Mouse (Mus musculus): ENCODE data around the gene Hspb8.

Hspb8 gene

DNA sequence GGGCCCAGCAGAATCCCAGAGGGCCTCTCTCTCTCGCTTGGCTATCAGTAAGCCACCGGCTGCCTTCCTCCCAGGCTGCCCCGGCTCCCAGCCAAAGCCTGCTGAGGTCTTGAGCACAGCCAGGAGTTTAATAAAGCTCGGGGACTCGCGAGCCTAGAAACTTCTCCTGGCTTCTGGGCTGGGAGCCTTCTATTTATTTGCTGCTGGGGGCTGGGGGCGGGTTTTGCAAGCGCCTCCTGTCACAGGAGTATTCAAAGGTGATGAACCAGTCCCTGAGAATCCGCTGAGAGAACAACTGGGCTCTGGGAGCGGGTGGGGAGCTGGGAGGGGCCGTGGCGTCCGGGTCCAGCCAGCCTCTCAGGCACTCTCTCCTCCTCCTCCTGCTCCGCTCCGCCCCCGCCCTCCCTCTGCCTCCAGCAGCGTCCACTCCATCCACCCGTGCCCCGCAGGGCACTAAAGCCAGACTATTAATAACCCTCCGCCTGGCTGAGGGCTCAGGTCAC, at the start of gene Hspb8:
Gene Hspb8 (minus strand): TSS at position 166 of the 503 bp plus-strand sequence.
- in situ Hi-C loops (cut with MboI, MseI) = loop anchor here (5.0 kb wide), 1 partner anchor 1280 kb away; no protein-coding TSS in a partner anchor

DNA sequence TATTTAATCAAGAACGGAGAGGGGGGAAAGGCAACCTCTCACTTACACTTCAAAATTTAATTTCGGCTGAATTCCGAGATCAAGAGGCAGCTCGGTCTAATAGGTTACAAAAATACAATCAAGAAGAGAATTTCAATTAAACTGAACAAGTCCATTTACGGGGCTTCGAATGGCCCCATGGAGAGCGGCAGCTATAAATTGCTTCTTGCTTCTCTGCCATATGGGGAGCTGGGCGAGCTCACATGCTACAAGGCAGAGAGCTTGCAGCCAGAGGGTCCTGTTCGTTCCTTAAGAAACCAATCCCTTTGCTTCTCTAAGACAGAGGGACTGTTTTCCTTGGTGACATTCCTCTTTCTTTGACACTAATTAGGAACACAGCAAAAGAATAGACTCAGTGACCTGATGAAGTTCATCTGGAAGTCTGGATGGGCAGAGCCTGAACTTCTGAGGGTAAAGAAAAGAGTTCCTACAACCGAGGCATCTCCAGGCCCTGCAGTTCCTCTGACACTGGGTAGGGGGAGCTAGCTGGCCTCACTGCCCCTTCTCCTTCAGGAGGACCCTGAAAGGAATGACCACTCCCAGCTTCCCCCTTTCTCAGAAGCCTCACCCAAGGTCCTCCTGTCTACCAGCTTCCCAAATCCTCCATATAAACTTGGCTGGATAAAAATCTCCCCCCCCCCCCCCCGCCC, 38.8 kb upstream of the Hspb8 start:
- in situ Hi-C loops (cut with MboI, MseI) = no loop called here

DNA sequence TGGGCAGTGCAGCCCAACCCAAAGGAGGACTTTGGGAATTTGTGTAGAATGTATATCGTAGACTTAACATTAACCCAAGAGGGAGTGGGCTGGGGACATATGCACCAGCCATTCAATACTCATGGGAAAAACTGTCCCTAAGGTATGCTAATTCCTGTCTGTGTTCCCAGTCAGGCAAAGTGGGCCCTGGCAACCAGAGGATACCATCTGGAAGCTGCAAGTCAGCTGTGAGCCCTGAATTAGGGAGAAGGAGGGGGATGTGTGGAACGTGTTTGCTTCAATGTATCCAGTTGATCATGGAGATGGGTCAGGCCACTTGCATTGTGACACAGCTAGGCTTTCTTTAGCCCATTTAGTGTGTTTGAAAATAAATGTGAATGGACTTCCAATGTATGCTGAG, 37.3 kb upstream of the Hspb8 start:
- in situ Hi-C loops (cut with MboI, MseI) = no loop called here

DNA sequence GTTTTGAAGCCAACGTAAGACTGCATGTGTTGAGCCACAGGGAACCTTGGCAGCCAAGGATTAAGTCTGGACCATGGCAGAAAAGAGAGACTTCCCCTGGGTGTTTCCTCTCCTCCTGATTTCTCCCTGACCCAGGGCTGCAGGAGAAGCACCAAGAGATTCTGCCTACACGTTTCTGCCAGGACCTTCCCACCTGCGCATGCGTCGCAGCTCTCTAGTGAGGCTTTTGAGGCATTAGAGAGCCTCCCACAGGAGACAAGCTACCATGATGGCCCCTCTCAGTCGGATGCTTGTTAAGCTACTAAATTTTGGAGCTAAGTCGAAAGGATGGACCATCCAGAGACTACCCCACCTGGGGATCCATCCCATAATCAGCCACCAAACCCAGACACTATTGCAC, 35.1 kb upstream of the Hspb8 start:
- in situ Hi-C loops (cut with MboI, MseI) = no loop called here

DNA sequence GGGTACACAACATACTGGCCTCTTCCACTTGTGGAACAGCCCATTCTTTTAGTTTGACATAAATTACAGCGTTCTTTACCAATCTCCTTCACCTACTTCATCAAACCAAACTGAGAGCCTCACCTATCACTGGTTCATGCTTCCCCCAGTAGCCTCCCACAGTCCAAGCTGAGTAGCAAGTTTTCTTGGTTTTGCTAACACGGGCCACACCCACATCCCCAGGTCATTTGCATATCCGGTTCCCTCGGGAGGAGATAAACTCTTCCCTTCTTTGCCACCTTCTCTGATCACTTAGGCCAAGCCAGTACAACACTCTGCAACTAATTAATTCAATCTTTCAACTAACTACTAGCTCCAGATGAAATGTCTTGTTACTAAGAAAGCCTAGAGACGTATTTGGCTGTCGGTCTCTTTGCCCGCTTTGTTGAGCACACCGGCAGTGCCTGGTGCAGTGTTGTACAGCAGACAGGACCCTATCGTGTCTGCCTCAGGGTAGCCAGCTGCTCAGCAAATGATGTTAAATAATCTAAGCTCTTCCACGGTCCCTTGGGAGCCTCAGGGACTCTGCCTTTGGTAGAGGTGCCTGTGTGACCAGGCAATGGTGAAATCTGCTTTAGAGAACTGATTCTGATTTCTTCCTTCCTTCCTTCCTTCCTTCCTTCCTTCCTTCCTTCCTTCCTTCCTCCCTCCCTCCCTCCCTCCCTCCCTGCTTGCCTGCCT, 34.3 kb upstream of the Hspb8 start:
- in situ Hi-C loops (cut with MboI, MseI) = no loop called here

DNA sequence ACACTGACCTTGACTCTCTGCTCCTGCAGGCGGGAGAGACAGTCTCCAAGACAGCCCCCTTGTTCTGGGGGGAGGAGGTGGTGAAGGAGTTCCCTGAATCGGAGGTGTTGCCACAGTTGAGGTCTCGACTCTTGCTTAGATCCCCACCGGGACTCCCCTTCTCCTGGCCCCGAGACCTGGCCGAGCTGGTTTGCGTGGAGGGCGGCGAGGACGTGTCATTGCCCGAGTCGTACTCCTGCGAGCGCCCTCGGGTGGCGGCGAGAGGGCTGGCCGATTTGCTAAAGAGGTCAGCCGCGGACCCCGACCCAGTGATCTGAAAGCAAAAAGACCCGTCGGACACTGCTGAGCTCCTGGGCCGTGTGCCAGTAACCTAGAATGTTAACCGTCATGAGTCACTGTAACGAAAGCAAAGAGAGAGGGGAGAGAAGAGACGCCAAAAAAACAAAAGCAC, 30.8 kb upstream of the Hspb8 start:
- in situ Hi-C loops (cut with MboI, MseI) = no loop called here

DNA sequence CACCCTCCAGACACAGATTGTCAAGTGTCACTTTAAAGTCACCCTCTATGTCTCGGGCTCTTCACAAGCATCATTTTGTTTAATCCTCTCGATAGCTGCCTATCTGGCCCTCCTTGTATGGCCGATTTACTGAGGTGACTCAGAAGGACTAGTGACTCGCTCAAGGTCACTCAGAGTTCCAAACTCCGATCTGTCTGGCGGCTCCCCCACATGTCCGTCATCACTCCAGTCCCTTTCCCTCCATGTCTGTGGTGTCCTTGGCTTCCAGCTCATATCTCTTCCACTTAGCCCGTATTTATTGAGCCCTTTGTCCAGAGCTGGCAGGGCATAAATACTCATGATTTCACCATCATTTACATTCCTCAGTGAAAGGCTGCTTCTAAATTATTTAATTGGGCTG, 28.2 kb upstream of the Hspb8 start:
- in situ Hi-C loops (cut with MboI, MseI) = no loop called here

DNA sequence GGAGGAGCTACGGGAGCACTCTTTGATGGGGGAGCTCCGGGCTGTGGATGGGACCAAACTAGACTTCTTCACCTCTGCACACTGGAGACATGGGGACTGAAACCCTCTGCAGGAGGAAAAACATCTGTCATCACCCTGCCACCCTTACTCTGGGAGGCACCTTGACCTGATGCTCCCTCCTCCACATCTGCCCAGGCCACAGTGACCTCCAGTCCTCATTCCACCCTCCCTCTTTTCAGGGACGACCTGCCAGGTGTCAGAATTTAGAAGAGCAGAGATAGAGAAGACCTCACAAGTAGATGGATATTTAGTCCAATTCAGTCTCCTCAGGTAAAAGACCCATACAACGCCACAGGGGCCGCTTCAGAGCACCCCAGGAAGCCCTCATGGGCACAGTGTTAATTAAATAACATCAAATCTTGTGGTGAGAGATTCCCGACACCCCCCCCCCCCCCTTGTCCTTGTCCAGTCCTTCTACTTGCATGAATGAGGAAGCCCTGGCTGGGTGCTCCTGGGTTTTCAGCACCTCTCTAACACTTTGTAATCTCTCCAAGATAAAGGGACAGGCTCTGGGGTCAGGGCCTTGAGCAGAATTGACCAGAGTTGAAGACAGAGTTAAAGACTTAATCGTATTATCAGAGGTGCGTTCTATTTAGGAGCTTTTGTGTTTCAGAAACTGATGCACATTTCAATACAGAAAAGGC, 27.0 kb upstream of the Hspb8 start:
- in situ Hi-C loops (cut with MboI, MseI) = no loop called here

DNA sequence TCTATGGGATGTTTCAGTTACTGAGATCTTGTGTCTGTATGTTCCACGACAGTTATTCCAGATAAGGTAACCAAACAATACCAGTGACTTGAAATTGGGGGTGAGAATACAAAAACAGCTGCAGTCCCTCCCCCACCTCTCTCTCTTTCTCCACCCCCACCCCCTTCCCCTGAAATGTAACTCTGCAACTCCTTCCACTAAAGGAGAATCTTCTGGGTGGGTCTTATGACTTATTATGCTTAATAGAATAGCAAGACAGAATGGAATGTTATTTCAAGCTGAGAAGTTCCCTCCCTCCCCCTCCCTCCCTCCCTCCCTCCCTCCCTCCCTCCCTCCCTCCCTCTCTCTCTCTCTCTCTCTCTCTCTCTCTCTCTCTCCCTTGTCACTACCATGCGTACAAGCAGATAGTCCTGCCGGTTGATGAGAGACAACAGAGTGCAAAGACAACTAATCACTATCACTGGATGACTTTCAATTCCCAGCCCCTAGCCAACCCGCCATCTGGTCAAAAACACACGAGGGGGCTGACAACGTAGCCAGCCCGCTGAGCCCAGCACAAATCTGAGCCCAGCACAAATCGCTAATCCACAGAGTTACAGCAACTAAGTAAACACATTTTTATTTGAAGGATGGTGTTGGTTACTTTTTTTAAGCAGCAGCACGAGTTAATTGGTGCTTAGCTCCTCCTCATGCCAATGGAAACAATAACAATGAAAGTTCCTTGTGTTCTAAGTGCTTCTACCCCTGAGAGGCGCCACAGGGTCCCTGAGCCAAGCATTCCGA, 25.9 kb upstream of the Hspb8 start:
- in situ Hi-C loops (cut with MboI, MseI) = no loop called here

DNA sequence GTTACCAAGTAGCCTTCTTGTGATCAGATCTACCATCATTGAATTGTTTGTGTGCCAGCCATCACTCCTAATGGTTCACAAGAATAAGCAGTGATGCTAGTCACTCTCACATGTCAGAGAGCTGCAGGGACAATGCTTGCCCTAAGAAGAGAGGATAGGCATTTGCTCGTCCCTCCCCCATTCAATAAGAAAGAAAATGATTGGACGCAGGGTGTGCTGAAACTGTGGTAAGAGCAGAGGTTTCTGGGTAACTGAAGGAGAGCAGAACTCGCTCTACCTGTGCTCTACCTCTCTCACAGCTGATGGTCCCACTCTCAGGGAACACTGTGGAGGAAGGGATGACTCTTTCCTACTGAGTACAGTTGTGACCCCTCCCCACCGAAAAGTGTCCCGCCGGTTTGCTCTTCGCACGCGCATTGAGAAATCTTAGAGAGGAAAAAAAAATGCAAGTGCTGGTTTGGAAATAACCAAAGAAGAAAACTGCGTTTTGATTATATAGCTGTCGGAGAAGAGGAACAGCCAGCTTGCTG, 25.2 kb upstream of the Hspb8 start:
- in situ Hi-C loops (cut with MboI, MseI) = no loop called here

DNA sequence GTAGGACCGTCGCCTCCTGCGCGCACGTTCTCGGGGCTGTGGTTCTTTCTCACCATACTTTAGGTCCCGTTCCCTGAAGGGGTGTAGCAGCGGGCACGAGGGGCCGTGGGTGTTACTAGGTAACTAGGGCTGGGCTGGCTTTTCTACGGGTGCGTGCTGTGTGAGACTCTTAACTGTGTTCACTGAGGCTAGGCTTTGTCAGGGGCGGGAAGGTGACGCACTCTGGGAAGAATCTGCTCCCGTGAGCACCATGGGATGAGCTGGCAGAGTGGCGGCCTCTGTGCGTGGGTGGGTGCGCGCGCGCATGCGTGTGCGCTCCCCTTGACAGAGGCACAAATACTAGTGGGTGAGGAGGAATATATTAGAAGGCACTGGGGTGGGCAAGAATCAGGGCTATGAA, 23.9 kb upstream of the Hspb8 start:
- in situ Hi-C loops (cut with MboI, MseI) = no loop called here

DNA sequence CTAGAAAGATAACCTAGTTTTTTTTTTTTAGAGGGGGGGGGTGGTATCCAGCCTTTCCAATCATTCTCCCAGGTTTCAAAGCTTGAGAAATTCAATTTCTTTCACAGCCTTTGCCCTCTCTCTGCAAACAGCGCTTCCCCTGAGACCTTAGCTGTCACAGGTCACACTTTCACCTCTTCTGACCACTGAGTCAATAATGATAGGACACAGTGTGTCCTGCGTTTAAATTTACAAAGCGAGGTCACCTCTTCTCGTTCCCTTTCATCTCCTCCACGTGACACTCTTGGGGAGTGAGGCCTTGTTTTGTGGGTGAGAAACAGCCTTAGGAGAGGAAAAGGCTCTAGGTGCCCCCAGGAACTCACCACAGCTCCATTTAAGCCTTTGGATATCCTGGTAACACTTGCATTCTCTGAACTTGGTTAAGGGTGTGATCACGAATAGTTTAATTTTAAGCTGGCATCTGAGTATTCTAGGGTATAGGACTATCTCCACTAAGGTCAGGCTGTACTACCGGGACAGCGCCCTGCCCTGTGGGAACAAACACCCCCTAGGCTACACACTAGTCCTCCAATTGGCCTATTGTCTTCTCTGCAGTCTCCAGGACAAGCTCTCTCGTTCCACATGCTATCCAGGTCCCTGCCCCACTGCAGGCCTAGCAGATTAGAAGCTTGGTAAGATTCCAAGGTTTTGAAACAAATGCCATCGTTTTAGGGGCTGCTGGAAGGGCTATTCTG, 23.1 kb upstream of the Hspb8 start:
- in situ Hi-C loops (cut with MboI, MseI) = no loop called here

DNA sequence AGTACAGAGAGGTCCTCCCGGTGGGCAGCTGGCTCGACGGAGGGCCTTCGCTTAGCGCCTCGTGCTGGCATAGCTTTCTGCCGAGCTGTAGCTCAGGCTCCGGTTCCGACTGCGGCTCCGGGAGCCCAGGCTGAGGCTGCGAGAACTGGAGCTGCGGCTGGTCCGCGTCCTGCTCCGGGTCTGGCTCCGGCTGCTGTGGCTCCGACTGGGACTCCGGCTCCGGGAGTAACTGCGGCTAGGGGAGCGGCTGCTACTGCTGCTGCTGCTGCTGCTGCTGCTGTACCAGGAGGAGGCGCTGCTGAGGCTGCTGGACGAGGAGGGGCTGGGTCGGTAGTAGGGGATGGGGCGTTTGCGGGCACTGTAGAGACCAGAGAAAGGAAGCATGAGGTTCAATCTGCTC, 21.9 kb upstream of the Hspb8 start:
- in situ Hi-C loops (cut with MboI, MseI) = no loop called here

DNA sequence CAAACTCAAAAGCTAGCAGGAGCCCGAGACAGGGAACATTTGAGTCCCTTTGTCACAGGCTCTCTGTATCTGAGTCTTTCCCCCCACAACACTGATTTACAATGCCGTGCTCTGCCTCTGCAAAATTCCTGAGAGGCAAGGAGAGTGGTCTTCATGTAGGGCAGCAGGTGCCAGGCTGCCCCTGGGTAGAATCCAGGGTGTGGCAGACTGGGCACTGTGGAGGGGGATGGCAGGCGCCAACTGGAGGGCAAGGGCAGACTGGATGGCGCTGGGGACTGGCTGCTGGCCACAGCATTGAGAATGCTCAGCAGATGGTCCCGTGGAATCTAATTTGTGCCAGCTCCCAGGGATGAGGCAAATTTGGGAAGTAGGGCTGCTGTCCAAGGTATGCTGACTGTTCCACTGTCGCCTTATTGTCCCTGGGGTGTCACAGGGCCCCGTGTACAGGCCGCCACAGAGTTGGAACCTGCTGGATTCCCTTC, 20.8 kb upstream of the Hspb8 start:
- in situ Hi-C loops (cut with MboI, MseI) = no loop called here

DNA sequence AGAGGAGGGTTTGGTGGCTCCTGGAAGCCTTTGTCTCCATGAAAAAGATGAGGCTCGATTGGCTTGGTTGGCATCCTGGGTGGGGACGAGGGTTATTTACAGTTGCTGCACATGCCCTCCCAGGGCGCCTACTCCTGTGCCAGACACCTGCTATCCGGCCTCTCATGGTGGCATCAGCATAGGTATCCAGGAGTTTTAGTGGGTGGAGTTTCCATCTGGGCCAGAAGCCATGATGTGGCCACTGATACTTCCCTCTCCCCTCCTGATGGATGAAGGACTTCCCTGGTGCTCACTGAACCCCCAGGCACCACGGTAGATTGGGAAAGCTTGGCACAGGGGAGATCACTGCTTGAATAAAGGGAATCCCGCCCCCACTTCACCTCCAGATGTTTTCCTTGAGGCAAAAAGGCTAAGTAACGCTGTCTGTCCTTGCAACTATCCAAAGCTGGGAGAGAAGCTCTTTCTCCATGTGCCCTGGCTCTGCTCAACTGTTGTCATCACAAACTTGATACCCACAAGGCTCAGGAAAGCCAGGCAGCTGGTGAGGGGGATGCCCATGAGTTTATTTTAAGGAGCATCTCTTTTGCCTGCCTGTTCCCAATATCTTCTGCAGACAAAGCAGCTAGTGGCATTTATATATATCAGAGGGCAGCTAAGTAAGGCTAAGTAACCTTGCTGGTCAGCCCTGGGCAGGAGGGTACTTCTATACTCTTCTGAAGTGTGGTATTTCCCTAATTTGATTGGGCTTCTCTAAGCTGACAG, 20.2 kb upstream of the Hspb8 start:
- in situ Hi-C loops (cut with MboI, MseI) = no loop called here

DNA sequence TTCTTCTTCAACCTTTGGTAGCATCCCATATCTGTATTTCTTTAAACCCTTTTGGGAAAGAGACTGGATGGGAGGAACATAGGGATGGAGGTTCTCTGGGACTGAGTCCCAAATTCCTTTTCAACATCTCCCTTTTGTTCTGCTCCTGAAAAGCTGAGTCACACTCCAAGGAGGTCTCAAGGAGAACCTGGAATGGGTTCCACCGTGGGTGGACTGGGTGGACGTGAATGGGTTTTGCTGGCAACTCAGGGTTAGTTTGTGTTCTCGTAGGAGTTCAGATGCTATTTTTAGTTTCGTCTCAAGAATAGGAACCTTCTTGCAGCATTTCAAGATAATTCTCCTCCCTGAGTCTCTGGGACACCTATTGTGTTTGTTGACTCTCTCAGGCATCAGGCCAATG, 17.6 kb upstream of the Hspb8 start:
- in situ Hi-C loops (cut with MboI, MseI) = no loop called here

DNA sequence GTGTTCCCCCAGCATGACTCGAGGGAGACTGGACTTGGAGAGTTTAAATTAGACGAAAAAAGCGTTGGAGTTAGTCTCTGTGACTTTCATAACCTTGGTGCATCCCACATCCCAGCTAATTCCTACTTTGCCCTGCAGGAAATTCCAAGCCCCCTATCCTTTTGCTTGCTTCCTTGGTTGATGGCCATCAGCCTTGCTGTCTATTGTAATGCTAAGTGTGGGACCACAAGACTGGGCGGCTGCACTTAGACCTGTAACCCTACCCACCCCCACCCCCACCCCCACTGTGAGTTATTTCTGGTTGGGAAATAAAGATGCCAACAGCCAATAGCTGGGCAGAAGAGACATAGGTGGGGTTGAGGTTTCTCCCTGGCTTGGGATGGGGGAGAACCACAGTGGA, 15.7 kb upstream of the Hspb8 start:
- in situ Hi-C loops (cut with MboI, MseI) = no loop called here

DNA sequence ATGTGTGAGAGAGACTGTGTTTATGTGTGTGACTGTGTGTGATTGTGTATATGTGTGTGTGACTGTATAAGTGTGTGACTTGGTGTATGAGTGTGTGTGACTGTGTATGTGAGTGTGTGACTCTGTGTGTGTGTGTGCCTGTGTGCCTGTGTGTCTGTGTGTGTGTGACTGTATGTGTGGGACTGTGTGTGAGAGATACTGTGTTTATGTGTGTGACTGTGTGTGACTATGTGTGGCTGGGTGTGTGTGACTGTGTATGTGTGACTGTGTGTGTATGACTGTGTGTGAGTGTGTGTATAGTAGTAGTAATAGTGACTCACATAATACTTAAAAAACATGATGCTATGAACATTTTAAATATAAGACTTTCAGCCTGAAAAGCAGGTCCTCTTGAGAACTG, 13.5 kb upstream of the Hspb8 start:
- in situ Hi-C loops (cut with MboI, MseI) = no loop called here

DNA sequence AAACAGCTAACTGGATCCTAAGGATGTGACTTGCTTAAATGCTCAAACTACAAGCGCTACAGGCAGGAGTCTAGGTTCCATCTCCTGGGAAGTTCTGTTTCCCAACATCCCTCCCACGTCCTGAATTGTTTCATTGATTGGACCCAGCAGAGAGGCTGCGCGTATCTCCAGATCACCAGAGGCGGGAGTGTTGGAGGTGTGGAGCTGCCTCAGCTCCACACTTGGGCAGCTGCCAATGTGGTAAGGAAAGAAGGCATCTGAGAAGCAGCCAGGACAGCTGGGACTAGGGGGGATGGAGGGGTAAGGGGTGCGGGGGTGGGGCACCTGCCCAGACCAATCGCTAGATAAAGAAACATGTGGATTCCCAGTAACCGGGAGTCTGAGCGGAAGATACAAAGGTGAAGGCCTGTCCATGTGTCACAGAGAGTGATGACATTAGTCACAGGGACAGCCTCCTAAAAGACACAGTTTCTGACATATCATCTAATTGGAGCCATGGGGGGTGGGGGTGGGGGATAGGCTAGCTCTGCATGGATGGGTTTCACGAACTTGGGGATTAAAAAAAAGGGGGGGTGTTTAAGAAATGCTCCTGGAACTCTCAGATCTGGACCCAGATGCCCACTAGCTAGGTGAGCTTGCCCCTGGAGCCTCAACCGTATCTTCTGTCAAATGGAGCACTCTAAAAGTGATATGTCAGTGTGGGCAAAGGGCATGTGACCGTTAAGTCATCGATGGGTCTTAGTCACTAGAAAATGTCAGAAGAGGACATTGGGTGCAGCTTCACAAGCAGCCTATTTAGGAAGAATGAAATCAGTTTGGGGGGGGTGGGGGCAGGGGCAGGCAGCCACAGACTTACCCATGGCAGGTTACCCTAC, 12.5 kb upstream of the Hspb8 start:
- in situ Hi-C loops (cut with MboI, MseI) = no loop called here

Measured in T-helper 1 cell (primary cell).